Mouse (Mus musculus): ENCODE results near the gene Slc4a4. TPM values are rescaled to one million over a fixed set of nuclear protein-coding genes. Genes with fewer than 3 reads are reported as not detected.

Slc4a4 gene
- polyA plus RNA-seq, 1 experiment from 2014 or later: 2.2 TPM

DNA sequence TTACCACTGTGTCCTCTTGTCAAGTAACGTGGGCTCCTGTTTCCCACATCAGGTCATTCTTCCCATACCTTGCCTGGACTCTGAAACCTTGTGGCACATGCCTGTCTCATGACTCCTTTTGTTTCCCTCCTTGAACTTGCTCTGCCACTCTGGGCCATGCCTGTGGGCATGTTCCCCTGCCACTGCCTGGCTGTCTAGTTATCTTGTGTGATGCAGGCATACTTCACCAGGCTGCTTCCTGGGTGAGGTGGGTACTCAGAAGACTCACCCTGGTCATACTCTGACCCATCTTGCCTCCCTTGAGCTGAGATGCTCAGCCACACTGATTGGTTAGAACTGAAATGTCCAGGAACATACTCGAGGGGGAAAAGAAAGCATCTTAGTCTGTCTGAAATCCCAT lies 390.4 kb downstream of the Slc4a4 start:
- Histone ChIP-seq H3K36me3 (no peaks in the 10 kb centered on the region), H3K4me1 (no peaks in the 10 kb centered on the region), H3K9me3 (no peaks in the 10 kb centered on the region), H3K27ac (no peak overlapping the region), H3K27me3 (ENCODE audit: insufficient read depth, poor library complexity, severe bottlenecking) (no peaks in the 10 kb centered on the region), H3K4me3 (no peak overlapping the region)
- no peak for DNase-seq (ENCODE audit: low spot score)
- WGBS: 81% methylated on average over 2 of the region's 2 CpGs

- H3K9me3 ChIP-seq: no peaks in the 10 kb centered on the region
- WGBS: 69% methylated on average over 5 of the region's 5 CpGs
Observed at GRCm38 (mm10) chr5:89277616-89278015, 391.0 kb downstream of the Slc4a4 start.

GRCm38 (mm10) chr5:89278309-89278708 lies 391.7 kb downstream of the Slc4a4 start:
- Histone ChIP-seq H3K4me1 (no peaks in the 10 kb centered on the region), H3K36me3 (no peaks in the 10 kb centered on the region), H3K27ac (no peak overlapping the region), H3K9me3 (no peaks in the 10 kb centered on the region), H3K4me3 (no peak overlapping the region), H3K27me3 (ENCODE audit: insufficient read depth, poor library complexity, severe bottlenecking) (no peaks in the 10 kb centered on the region)
- DNase-seq (ENCODE audit: low spot score): no peak

More at GRCm38 (mm10) chr5:89277616-89278015, 391.0 kb downstream of the Slc4a4 start:
- Histone ChIP-seq H3K4me3 (no peak overlapping the region), H3K36me3 (no peaks in the 10 kb centered on the region), H3K4me1 (no peaks in the 10 kb centered on the region), H3K27ac (no peak overlapping the region), H3K27me3 (ENCODE audit: insufficient read depth, poor library complexity, severe bottlenecking) (no peaks in the 10 kb centered on the region)
- no peak for DNase-seq (ENCODE audit: low spot score)

DNA sequence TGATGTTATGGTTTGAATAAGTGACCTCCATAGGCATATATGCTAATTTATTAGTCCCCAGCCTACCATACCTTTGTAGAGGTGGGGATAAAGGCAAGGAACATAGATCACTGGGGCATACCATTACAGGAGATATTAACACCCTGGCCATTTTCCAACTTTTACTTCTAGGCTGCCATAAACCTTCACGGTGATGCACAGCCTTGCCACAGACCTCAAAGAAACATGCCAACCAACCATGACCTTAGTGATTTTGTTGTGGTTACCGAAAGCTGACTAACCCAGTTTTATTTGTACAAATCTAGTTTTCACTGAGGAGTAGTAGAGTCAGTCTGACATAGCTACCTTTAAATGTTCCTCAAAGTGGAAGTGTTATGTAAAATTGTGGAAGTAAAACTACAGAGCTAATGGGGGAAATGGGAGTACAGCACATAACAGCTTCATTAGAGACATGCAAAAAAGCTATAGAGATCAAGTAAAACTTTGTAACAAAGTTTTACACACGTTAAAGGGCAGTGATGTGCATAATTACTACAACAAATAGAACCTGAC lies 393.8 kb downstream of the Slc4a4 start:
- 85% methylated on average over 3 of the region's 3 CpGs for WGBS
- Histone ChIP-seq H3K9me3 (no peaks in the 10 kb centered on the region), H3K4me1 (no peaks in the 10 kb centered on the region), H3K27ac (no peak overlapping the region), H3K36me3 (no peaks in the 10 kb centered on the region), H3K27me3 (ENCODE audit: insufficient read depth, poor library complexity, severe bottlenecking) (no peaks in the 10 kb centered on the region), H3K4me3 (no peak overlapping the region)
- DNase-seq (ENCODE audit: low spot score): no peak

Other genes with a start within 250 kb of the Slc4a4 start
- gene Grsf1, start 210.6 kb upstream of the Slc4a4 start, polyA plus RNA-seq (2016; fragmentation: Nextera tagmentation; extraction: Ambion mirVana): 71.0 and 71.1 TPM in 2 replicates
- gene Mob1b, start 166.0 kb upstream of the Slc4a4 start, polyA plus RNA-seq (2016; fragmentation: Nextera tagmentation; extraction: Ambion mirVana): 22.3 and 28.8 TPM in 2 replicates
- 52.1 and 56.5 TPM in 2 replicates for gene Dck, start 121.8 kb upstream of the Slc4a4 start, polyA plus RNA-seq (2016; fragmentation: Nextera tagmentation; extraction: Ambion mirVana)